15 mouse cellular contexts compared by ENCODE assay signal in genomic region chr7:82531376-82531775, GRCm38 (mm10).
DNase-seq lines count a peak whose midpoint lies in the region; ATAC-seq and TF ChIP-seq lines count a peak whose summit lies in the region.
"Had no signal": no experiment of that assay in that cellular context is flagged by ENCODE, and none has a peak within 500 bp of the region (broad histone marks: within the 10 kb centered on the region; RNA-seq: fewer than 3 reads in every experiment).

No protein-coding gene starts in this region.

- TF ChIP-seq EP300 in heart, adult 2 months (IDR thresholded peaks at IDR 0.05; ENCODE audit: insufficient read depth, low read depth, low read length): no peak

- no peak for TF ChIP-seq POLR2A in heart, adult 2 months (IDR thresholded peaks at IDR 0.05; ENCODE audit: insufficient read depth, low read depth, low read length)

- TF ChIP-seq CTCF in heart, adult 2 months (IDR thresholded peaks at IDR 0.05): no peak

- no peaks in the 10 kb centered on the region for H3K9me3 ChIP-seq in embryonic facial prominence, embryonic 15.5 days (replicated peaks)
- no peaks in the 10 kb centered on the region for H3K9me3 ChIP-seq in forebrain, embryonic 14.5 days (replicated peaks; ENCODE audit: control insufficient read depth, low read length)
- H3K9me3 ChIP-seq: neural tube, embryonic 13.5 days had no signal

- H3K27me3 ChIP-seq in heart, adult 2 months (ENCODE audit: control insufficient read depth, insufficient read depth, low read length): no peaks in the 10 kb centered on the region
- H3K27me3 ChIP-seq in embryonic facial prominence, embryonic 15.5 days: no peaks in the 10 kb centered on the region; the same call in 1 of the 2 replicates
- no peaks in the 10 kb centered on the region for H3K27me3 ChIP-seq in forebrain, embryonic 14.5 days (replicated peaks; ENCODE audit: control insufficient read depth, insufficient read depth, low read length)
- H3K27me3 ChIP-seq: neural tube, embryonic 13.5 days had no signal

- no peak overlapping the region for H3K4me3 ChIP-seq in heart, adult 2 months
- H3K4me3 ChIP-seq in embryonic facial prominence, embryonic 15.5 days (replicated peaks): no peak overlapping the region
- no peak overlapping the region for H3K4me3 ChIP-seq in forebrain, embryonic 14.5 days (ENCODE audit: low read depth, low read length)
- H3K4me3 ChIP-seq: erythroblast, embryonic 14.5 days; neural tube, embryonic 13.5 days had no signal

- H3K4me1 ChIP-seq in heart, adult 2 months (ENCODE audit: control insufficient read depth, insufficient read depth, low read length): no peaks in the 10 kb centered on the region
- H3K4me1 ChIP-seq in embryonic facial prominence, embryonic 15.5 days: peaks cover 12% of the 10 kb centered on the region; the same call in 1 of the 2 replicates
- H3K4me1 ChIP-seq in forebrain, embryonic 14.5 days (ENCODE audit: control insufficient read depth, insufficient read depth, low read length): no peaks in the 10 kb centered on the region

- ATAC-seq in embryonic facial prominence, embryonic 15.5 days (ENCODE audit: insufficient number of reproducible peaks, low FRiP score, low TSS enrichment, low read depth): peak; percentile 48; the same call in 1 of the 2 replicates
- ATAC-seq in forebrain, embryonic 14.5 days: no peak
- ATAC-seq: activated CD4-positive, CD25-positive, alpha-beta regulatory T cell, adult 4 months; hindbrain, embryonic 16.5 days; midbrain, embryonic 16.5 days had no signal

- H3K9ac ChIP-seq in heart, adult 2 months (ENCODE audit: low read depth, low read length): no peak overlapping the region
- no peak overlapping the region for H3K9ac ChIP-seq in embryonic facial prominence, embryonic 15.5 days
- H3K9ac ChIP-seq in forebrain, embryonic 14.5 days (ENCODE audit: low read length): no peak overlapping the region
- H3K9ac ChIP-seq: lung, embryonic 14.5 days; neural tube, embryonic 13.5 days had no signal

- DNase-seq in heart, postnatal 10 days: peak; percentile 18 to 24
- DNase-seq in heart, adult 2 months: no peak
- peak; percentile 60 for DNase-seq in NIH3T3 (ENCODE audit: low read depth)
- DNase-seq in cerebellum, adult 11-12 months: peak; percentile 53
- no peak for DNase-seq in forebrain, embryonic 14.5 days (ENCODE audit: low spot score)
- DNase-seq in ovary, adult 18-20 months (ENCODE audit: low spot score): no peak
- DNase-seq: kidney, adult 2 months; kidney, postnatal 4 days; lung, embryonic 14.5 days had no signal

- H3K36me3 ChIP-seq in heart, adult 2 months (ENCODE audit: control insufficient read depth, insufficient read depth, low read length): no peaks in the 10 kb centered on the region
- H3K36me3 ChIP-seq in embryonic facial prominence, embryonic 15.5 days: no peaks in the 10 kb centered on the region
- H3K36me3 ChIP-seq in forebrain, embryonic 14.5 days (ENCODE audit: control insufficient read depth, insufficient read depth, low read length): no peaks in the 10 kb centered on the region
- H3K36me3 ChIP-seq: neural tube, embryonic 13.5 days had no signal

- WGBS in heart, adult 2 months: 75% methylated on average over 7 of the region's 7 CpGs
- 64% methylated on average over 7 of the region's 7 CpGs for WGBS in embryonic facial prominence, embryonic 15.5 days
- 84% methylated on average over 7 of the region's 7 CpGs for WGBS in forebrain, embryonic 14.5 days

- intact Hi-C loops in heart, postnatal 10 days (cut with DNase I): no loop called here
- intact Hi-C loops in heart, adult 2 months (cut with DNase I): no loop called here

- no peak overlapping the region for H3K27ac ChIP-seq in heart, adult 2 months
- no peak overlapping the region; the same call in 1 of the 2 replicates for H3K27ac ChIP-seq in embryonic facial prominence, embryonic 15.5 days (replicated peaks)
- no peak overlapping the region for H3K27ac ChIP-seq in forebrain, embryonic 14.5 days (ENCODE audit: low read depth, low read length)
- H3K27ac ChIP-seq: neural tube, embryonic 13.5 days had no signal

- H3K79me2 ChIP-seq in heart, adult 2 months (replicated peaks; ENCODE audit: control insufficient read depth, insufficient read depth, low read length): no peaks in the 10 kb centered on the region

- no peak overlapping the region for H3K4me2 ChIP-seq in embryonic facial prominence, embryonic 15.5 days (replicated peaks)
- no peak overlapping the region for H3K4me2 ChIP-seq in forebrain, embryonic 14.5 days (ENCODE audit: low read length)
- H3K4me2 ChIP-seq: lung, embryonic 14.5 days; neural tube, embryonic 13.5 days had no signal

Comparison
In these comparisons a context has a peak if more than half of its experiments do, and no peak if none do; other contexts are left out.
1. DNase-seq: peak in heart, postnatal 10 days (2 of 2), NIH3T3 (single experiment) and cerebellum, adult 11-12 months (single experiment); none in heart, adult 2 months (0 of 2), forebrain, embryonic 14.5 days (single experiment) and ovary, adult 18-20 months (single experiment).